Mouse (Mus musculus): Measurements from ENCODE around the gene Pidd1.
"Not testable (repeated sequence)": the region's sequence is repeated elsewhere in the genome, so short reads cannot be mapped to it uniquely, and the experiment has no call there.

Gene Pidd1

GRCm38 (mm10) chr7:141413331-141413730 lies 30.5 kb downstream of the Pidd1 start:
- DNase-seq: peak; percentile 44

DNA sequence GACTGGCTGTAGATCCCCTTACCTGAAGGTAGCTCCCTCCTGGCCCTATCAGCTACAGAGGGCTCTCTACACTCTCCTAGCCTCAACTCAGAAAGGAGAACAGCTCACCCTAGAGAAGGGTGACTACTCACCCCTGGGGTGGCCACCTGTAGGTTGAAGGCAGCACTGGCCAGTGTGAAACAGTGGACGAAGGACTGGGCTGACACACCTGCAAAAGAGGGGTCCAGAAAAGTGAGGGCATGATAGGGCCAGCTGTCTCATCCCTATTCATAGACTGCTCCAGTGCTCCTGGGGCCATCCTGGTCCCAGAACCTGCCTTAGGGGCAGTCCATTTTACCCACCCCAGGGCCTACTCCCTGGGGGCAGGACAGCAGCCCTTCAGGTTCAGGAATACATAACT lies 32.2 kb downstream of the Pidd1 start:
- DNase-seq: no peak

DNA sequence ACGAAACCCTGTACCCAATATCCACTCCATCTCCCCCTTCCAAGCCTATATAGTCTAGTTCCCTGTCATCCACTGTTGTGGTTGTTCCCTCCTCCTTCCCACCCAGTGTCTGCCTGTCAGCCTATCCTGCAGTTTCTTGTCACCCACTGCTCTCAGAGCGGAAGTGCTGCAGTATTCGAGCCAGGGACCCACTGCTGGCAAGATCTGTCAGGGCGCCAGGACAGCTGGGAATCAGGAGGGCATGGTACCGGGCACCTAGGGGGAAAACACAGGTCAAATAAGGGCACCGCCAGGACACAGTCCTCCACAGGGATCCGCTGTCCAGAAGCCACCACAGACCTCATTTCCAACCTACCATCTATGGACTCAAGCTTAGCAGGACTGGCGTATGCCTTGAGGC lies 33.2 kb downstream of the Pidd1 start:
- DNase-seq: peak; percentile 38

DNA sequence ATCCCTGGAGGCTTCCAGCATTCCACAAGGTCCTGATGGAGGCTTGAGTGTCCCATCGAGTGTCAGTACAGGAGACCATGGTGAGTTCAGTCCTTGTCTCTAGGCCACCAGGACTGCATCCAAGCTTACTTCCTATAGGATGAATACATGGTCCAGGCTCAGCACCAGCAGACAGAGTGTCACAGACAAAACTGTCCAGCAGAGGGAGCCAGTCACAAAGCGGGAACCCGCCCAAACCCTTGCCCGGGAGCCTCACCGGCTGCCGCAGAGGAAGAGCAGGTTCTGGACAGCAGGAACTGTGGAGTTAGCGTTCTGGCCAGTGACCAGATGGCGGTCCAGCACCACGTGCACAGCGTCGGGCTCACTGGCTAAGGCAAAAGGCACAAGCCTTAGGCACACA lies 35.0 kb downstream of the Pidd1 start:
- DNase-seq: peak; percentile 96

DNA sequence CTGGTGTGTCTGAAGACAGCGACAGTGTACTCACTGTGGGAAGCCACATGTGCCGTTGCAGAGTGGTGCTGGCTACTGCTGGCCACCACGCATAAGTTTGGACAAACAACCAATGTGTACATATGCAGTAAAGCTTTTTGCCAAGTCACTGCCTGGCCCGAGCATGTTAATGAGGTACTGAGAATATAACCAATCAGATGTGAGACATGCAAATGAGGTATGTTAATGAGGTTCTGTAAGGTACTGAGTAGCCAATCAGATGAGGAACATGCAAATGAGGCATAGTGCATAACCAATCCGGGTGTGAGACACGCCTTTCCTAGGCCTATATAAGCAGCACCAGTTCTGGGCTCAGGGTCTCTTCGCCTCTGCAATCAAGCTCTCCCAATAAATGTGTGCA lies 36.2 kb downstream of the Pidd1 start:
- not testable (repeated sequence) for DNase-seq

- no peak for DNase-seq
Observed at GRCm38 (mm10) chr7:141405466-141405865, 38.4 kb downstream of the Pidd1 start.

DNA sequence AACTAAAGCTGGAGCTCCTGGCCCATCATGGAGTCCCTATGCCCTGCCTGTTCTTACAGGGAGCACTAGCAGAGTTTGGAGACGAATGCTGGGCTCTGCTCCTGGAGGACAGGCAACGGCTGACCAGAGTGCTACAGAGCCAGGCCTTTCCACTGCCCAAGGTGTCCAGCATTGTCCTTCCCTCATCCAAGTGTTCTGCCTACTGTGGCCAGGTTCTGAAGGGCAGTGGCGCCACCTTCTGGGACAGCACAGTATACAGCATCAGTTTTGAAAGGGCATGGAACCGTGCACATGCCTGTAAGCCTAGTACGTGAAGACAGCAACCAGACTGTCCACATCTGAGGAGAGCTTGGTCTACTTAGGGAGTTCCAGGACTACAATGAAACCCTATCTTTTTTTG lies 40.5 kb downstream of the Pidd1 start:
- peak; percentile 41 for DNase-seq

GRCm38 (mm10) chr7:141395348-141395747 lies 48.5 kb downstream of the Pidd1 start:
- no peak for DNase-seq

- peak; percentile 53 for DNase-seq
Observed at GRCm38 (mm10) chr7:141394771-141395170, 49.1 kb downstream of the Pidd1 start.

DNA sequence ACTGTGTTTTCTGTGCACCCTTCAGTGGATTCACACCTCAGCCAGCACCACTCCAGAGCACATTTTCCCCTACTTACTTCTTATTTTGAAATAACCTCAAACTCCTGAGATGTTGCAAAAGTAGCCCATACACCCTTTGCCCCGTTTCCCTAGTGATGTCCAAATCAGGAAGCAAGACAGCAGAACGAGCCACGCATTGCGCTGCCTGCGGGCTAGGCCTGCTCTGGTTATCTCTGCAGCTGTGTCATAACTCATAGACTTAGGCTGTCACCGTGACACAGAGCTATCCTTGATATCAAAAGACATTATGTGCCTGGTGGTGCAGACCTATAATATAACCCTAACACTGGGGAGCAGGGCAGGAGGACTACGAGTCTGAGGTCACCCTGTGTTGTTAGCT lies 49.7 kb downstream of the Pidd1 start:
- no peak for DNase-seq

DNA sequence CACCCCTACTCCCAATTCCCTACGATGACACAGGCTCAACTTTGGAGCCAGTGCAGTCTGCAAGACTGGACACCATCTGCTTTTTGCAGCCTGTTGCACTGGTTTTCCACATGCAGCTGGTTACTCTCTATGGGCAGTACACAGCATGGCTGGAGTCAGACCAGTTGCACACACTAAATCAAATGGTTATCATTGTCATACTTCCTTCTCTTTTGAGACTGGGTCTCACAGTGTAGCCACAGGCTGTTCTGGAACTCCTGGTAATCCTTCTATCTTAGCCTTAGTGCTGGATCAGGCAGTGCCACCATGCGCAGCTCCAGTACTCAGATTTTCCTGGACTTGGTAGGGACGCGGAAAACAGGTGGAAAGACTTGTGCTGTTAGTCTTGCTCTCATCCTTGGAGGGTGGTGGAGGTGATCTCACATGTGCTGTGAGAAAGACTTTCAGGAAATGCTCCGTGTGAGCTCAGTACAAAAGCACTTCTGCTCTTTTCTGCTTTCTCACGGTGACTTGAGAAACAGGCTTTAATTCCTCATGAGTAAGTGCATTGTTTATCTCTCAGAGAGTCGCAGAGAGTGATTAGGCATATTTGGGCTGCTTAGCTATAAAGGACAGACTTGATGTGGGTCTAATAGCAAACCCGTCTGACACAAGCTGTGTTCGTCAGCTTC lies 51.1 kb downstream of the Pidd1 start:
- no peak for DNase-seq

GRCm38 (mm10) chr7:141391625-141392551 lies 51.9 kb downstream of the Pidd1 start, which contains the start of gene Taldo1:
Gene Taldo1, plus strand, starts transcription at chr7:141392199.
- DNase-seq: peak; percentile 94

- DNase-seq: no peak
Observed at GRCm38 (mm10) chr7:141390326-141391259, 53.2 kb downstream of the Pidd1 start.

DNA sequence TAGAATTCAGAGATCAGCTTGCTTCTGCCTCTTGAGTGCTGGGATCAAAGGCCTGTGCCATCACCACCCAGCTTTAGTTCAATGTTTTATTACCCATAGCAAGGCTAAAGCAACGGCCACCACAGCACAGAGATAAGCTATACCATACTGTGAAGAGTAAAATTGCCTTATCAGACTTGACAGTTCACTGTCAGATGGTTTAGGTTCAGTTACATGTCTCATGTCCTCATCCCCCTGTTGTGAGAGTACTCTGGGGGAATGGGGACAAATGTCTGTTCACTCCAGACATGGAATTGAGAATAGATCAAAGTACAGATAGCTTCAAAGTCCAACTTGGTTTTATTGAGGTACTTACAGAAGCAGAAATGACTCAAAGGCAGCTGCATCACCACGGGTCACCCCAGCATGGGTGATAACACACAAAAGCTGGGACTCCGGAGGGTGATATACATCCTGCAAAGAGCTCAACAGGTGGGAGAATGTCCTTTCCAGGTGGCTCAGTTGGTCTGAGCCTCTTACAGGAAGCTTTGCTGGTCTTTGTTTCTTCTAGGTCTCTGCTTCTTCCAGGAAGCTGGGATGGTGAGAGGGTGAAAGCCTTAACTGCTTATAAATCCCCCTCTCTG lies 55.2 kb downstream of the Pidd1 start:
- no peak for DNase-seq
